Mouse (Mus musculus): ENCODE measurements around the gene Spen. TPM values are rescaled to one million over a fixed set of nuclear protein-coding genes. Genes with fewer than 3 reads are reported as not detected.

The Spen gene
- polyA plus RNA-seq, 1 experiment: 25.6 TPM

- Histone ChIP-seq H3K4me1 (ENCODE audit: control insufficient read depth) (peaks cover 2% of the 10 kb centered on the region; the same call in 1 of the 2 replicates), H3K36me3 (ENCODE audit: control insufficient read depth) (peaks cover 28% of the 10 kb centered on the region), H3K4me3 (replicated peaks) (no peak overlapping the region), H3K27me3 (ENCODE audit: control insufficient read depth) (no peaks in the 10 kb centered on the region), H3K9me3 (ENCODE audit: control insufficient read depth, low read length) (no peaks in the 10 kb centered on the region)
- TF ChIP-seq GATA1 (IDR thresholded peaks at IDR 0.05; ENCODE audit: low read length) (no peak), TAL1 (IDR thresholded peaks at IDR 0.05; ENCODE audit: low read length) (no peak)
These were observed 82.0 kb downstream of the Spen start for GRCm38 (mm10) chr4:141456193-141456938.

- peaks cover 26% of the 10 kb centered on the region for H3K36me3 ChIP-seq (ENCODE audit: control insufficient read depth)
- H3K4me1 ChIP-seq (ENCODE audit: control insufficient read depth): peaks cover 2% of the 10 kb centered on the region; the same call in 1 of the 2 replicates
- no peak overlapping the region for H3K4me3 ChIP-seq (replicated peaks)
- no peak for TF ChIP-seq GATA1 (IDR thresholded peaks at IDR 0.05; ENCODE audit: low read length)
- TF ChIP-seq TAL1 (IDR thresholded peaks at IDR 0.05; ENCODE audit: low read length): no peak
- H3K27me3 ChIP-seq (ENCODE audit: control insufficient read depth): no peaks in the 10 kb centered on the region
- H3K9me3 ChIP-seq (ENCODE audit: control insufficient read depth, low read length): no peaks in the 10 kb centered on the region
These were observed 82.9 kb downstream of the Spen start for GRCm38 (mm10) chr4:141455526-141455925.

- TF ChIP-seq GATA1 (IDR thresholded peaks at IDR 0.05; ENCODE audit: low read length) (no peak), TAL1 (IDR thresholded peaks at IDR 0.05; ENCODE audit: low read length) (no peak)
- H3K4me1 ChIP-seq (ENCODE audit: control insufficient read depth): peaks cover 3% of the 10 kb centered on the region; the same call in 1 of the 2 replicates
- H3K36me3 ChIP-seq (ENCODE audit: control insufficient read depth): peaks cover 25% of the 10 kb centered on the region
- no peaks in the 10 kb centered on the region for H3K9me3 ChIP-seq (ENCODE audit: control insufficient read depth, low read length)
- no peaks in the 10 kb centered on the region for H3K27me3 ChIP-seq (ENCODE audit: control insufficient read depth)
- H3K4me3 ChIP-seq (replicated peaks): no peak overlapping the region
These were observed 83.6 kb downstream of the Spen start for GRCm38 (mm10) chr4:141454581-141455350.

- Histone ChIP-seq H3K4me1 (ENCODE audit: control insufficient read depth) (peaks cover 1% of the 10 kb centered on the region; the same call in 1 of the 2 replicates), H3K27me3 (ENCODE audit: control insufficient read depth) (no peaks in the 10 kb centered on the region), H3K4me3 (replicated peaks) (no peak overlapping the region), H3K36me3 (ENCODE audit: control insufficient read depth) (peaks cover 41% of the 10 kb centered on the region), H3K9me3 (ENCODE audit: control insufficient read depth, low read length) (no peaks in the 10 kb centered on the region)
- TF ChIP-seq GATA1 (IDR thresholded peaks at IDR 0.05; ENCODE audit: low read length): no peak
These were observed 86.4 kb downstream of the Spen start for GRCm38 (mm10) chr4:141451916-141452450.

GRCm38 (mm10) chr4:141451251-141451650 lies 87.1 kb downstream of the Spen start:
- Histone ChIP-seq H3K27me3 (ENCODE audit: control insufficient read depth) (no peaks in the 10 kb centered on the region), H3K4me3 (replicated peaks) (no peak overlapping the region), H3K36me3 (ENCODE audit: control insufficient read depth) (peaks cover 43% of the 10 kb centered on the region), H3K9me3 (ENCODE audit: control insufficient read depth, low read length) (no peaks in the 10 kb centered on the region), H3K4me1 (ENCODE audit: control insufficient read depth) (peaks cover 4% of the 10 kb centered on the region)
- TF ChIP-seq GATA1 (IDR thresholded peaks at IDR 0.05; ENCODE audit: low read length) (no peak), TAL1 (IDR thresholded peaks at IDR 0.05; ENCODE audit: low read length) (no peak)

GRCm38 (mm10) chr4:141446211-141446610 lies 92.2 kb downstream of the Spen start:
- peaks cover 28% of the 10 kb centered on the region for H3K4me1 ChIP-seq (ENCODE audit: control insufficient read depth)
- H3K4me3 ChIP-seq (replicated peaks): no peak overlapping the region
- no peak for TF ChIP-seq TAL1 (IDR thresholded peaks at IDR 0.05; ENCODE audit: low read length)
- TF ChIP-seq GATA1 (IDR thresholded peaks at IDR 0.05; ENCODE audit: low read length): no peak
- peaks cover 24% of the 10 kb centered on the region for H3K36me3 ChIP-seq (ENCODE audit: control insufficient read depth)
- no peaks in the 10 kb centered on the region for H3K9me3 ChIP-seq (ENCODE audit: control insufficient read depth, low read length)
- no peaks in the 10 kb centered on the region; the same call in 1 of the 2 replicates for H3K27me3 ChIP-seq (ENCODE audit: control insufficient read depth)

- no peaks in the 10 kb centered on the region for H3K9me3 ChIP-seq (ENCODE audit: control insufficient read depth, low read length)
- peaks cover 24% of the 10 kb centered on the region for H3K36me3 ChIP-seq (ENCODE audit: control insufficient read depth)
- TF ChIP-seq GATA1 (IDR thresholded peaks at IDR 0.05; ENCODE audit: low read length) (no peak), TAL1 (IDR thresholded peaks at IDR 0.05; ENCODE audit: low read length) (no peak)
- peak overlapping the region; percentile 95 for H3K4me3 ChIP-seq (replicated peaks)
- peaks cover 28% of the 10 kb centered on the region for H3K4me1 ChIP-seq (ENCODE audit: control insufficient read depth)
- H3K27me3 ChIP-seq (ENCODE audit: control insufficient read depth): no peaks in the 10 kb centered on the region; the same call in 1 of the 2 replicates
These were observed 93.1 kb downstream of the Spen start for GRCm38 (mm10) chr4:141445328-141445720.

GRCm38 (mm10) chr4:141444451-141445327 lies 93.7 kb downstream of the Spen start, which contains the start of gene Zbtb17:
Zbtb17 (plus strand) TSS chr4:141444654.
- H3K36me3 ChIP-seq (ENCODE audit: control insufficient read depth): peaks cover 21% of the 10 kb centered on the region
- TF ChIP-seq TAL1 (IDR thresholded peaks at IDR 0.05; ENCODE audit: low read length): no peak
- TF ChIP-seq GATA1 (IDR thresholded peaks at IDR 0.05; ENCODE audit: low read length): no peak
- H3K9me3 ChIP-seq (ENCODE audit: control insufficient read depth, low read length): no peaks in the 10 kb centered on the region
- H3K4me3 ChIP-seq (replicated peaks): peak within 1 kb of the TSS; percentile 95
- peaks cover 27% of the 10 kb centered on the region for H3K4me1 ChIP-seq (ENCODE audit: control insufficient read depth)
- no peaks in the 10 kb centered on the region; the same call in 1 of the 2 replicates for H3K27me3 ChIP-seq (ENCODE audit: control insufficient read depth)
